Mouse (Mus musculus): ENCODE data around the gene Thsd4. TPM values are rescaled to one million over a fixed set of nuclear protein-coding genes. Genes with fewer than 3 reads are reported as not detected.
A peak's percentile ranks its signal among the peaks of the same experiment; 100 is the strongest.

Gene Thsd4
- polyA plus RNA-seq, 1 experiment, result 9.0 TPM

DNA sequence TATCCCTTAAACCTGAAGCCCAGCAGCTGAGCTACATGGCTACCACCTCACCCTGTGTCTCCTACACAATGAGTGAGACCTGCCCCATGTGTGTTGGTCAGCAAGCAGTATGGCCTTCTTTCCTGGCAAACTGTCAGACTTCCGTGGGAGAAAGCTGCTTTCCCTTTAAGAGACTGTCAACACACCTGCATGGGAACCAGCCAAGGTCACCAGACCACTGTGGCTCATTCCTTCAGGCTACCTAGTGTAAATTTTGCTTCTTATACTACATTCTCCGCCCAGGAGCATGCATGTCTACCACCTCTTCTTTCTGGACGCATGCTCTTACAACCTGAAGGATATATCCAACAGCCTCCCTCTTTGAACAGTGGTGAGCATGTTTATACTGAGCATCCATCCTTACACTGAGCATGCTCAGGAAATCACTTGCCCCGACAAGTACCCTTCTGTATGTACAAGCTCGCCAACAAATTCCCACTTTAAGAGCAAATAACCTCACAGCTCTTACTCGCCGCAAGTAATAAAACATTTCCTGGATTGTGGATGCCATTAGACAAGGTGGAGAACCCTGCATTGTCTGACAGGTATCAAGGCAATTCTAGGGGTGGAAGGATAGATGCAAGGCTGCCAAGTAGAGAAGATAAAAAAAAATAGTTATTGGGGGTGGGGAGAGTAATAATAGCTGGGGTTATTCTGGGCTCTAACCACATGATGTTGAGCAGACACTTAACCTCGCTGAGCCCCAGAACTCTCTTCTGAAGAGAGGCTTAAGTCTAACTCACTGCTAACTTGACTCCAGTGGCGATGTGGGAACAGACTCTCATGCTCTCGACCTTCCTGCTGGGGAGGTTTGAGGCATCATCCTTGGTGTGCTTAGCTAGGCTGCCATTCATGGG is 7.8 kb upstream of the Thsd4 start:
- Histone ChIP-seq H3K27ac (ENCODE audit: insufficient read depth, low read depth, low read length) (no peak overlapping the region), H3K4me1 (ENCODE audit: control insufficient read depth, insufficient read depth, insufficient read length, low read length) (no peaks in the 10 kb centered on the region), H3K27me3 (ENCODE audit: control insufficient read depth, insufficient read depth, low read length) (no peaks in the 10 kb centered on the region), H3K4me3 (ENCODE audit: low read depth, low read length) (no peak overlapping the region), H3K36me3 (ENCODE audit: control insufficient read depth, insufficient read depth, low read length) (no peaks in the 10 kb centered on the region)
- TF ChIP-seq CTCF (IDR thresholded peaks at IDR 0.05; ENCODE audit: extremely low read depth, insufficient read length, insufficient replicate concordance, low read depth, low read length) (no peak), POLR2A (IDR thresholded peaks at IDR 0.05; ENCODE audit: low read depth, low read length) (no peak)
- 34% methylated on average over 10 of the region's 10 CpGs for WGBS

- 76% methylated on average over 3 of the region's 3 CpGs for WGBS
- no peak for TF ChIP-seq POLR2A (IDR thresholded peaks at IDR 0.05; ENCODE audit: low read depth, low read length)
- TF ChIP-seq CTCF (IDR thresholded peaks at IDR 0.05; ENCODE audit: extremely low read depth, insufficient read length, insufficient replicate concordance, low read depth, low read length), result no peak
- no peak overlapping the region for H3K4me3 ChIP-seq (ENCODE audit: low read depth, low read length)
Observed at GRCm38 (mm10) chr9:60528269-60528668, 6.4 kb upstream of the Thsd4 start.

GRCm38 (mm10) chr9:60527836-60528235 is 6.0 kb upstream of the Thsd4 start:
- Histone ChIP-seq H3K27ac (ENCODE audit: insufficient read depth, low read depth, low read length) (no peak overlapping the region), H3K4me3 (ENCODE audit: low read depth, low read length) (no peak overlapping the region), H3K27me3 (ENCODE audit: control insufficient read depth, insufficient read depth, low read length) (no peaks in the 10 kb centered on the region), H3K36me3 (ENCODE audit: control insufficient read depth, insufficient read depth, low read length) (no peaks in the 10 kb centered on the region), H3K4me1 (ENCODE audit: control insufficient read depth, insufficient read depth, insufficient read length, low read length) (no peaks in the 10 kb centered on the region)
- WGBS, result 94% methylated on average over 2 of the region's 2 CpGs
- no peak for TF ChIP-seq POLR2A (IDR thresholded peaks at IDR 0.05; ENCODE audit: low read depth, low read length)
- no peak for TF ChIP-seq CTCF (IDR thresholded peaks at IDR 0.05; ENCODE audit: extremely low read depth, insufficient read length, insufficient replicate concordance, low read depth, low read length)

More at GRCm38 (mm10) chr9:60528269-60528668, 6.4 kb upstream of the Thsd4 start:
- Histone ChIP-seq H3K27ac (ENCODE audit: insufficient read depth, low read depth, low read length) (no peak overlapping the region), H3K4me1 (ENCODE audit: control insufficient read depth, insufficient read depth, insufficient read length, low read length) (no peaks in the 10 kb centered on the region), H3K36me3 (ENCODE audit: control insufficient read depth, insufficient read depth, low read length) (no peaks in the 10 kb centered on the region), H3K27me3 (ENCODE audit: control insufficient read depth, insufficient read depth, low read length) (no peaks in the 10 kb centered on the region)

DNA sequence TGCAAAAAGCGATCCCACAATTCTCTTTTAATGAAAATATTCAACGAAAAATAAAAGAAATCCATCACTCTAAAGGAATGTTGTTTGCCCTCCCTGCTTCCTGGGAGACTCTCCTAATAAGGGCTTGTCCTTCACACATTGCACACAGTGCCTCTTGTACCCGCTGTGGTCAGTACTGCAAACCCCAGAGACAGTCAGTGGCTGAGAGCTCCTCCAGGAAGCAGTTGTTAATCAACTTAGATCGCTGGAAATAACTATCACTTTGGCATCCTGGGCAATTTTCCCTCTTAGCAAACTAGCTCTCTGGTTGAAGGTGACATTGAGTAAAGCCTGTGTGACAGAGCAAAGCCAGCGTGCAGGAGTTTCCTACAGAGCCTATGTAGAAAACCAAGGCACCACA is 5.2 kb upstream of the Thsd4 start:
- TF ChIP-seq POLR2A (IDR thresholded peaks at IDR 0.05; ENCODE audit: low read depth, low read length), result no peak
- TF ChIP-seq CTCF (IDR thresholded peaks at IDR 0.05; ENCODE audit: extremely low read depth, insufficient read length, insufficient replicate concordance, low read depth, low read length), result no peak
- no peaks in the 10 kb centered on the region for H3K4me1 ChIP-seq (ENCODE audit: control insufficient read depth, insufficient read depth, insufficient read length, low read length)
- no peak overlapping the region for H3K4me3 ChIP-seq (ENCODE audit: low read depth, low read length)
- H3K27ac ChIP-seq (ENCODE audit: insufficient read depth, low read depth, low read length), result no peak overlapping the region
- no peaks in the 10 kb centered on the region for H3K27me3 ChIP-seq (ENCODE audit: control insufficient read depth, insufficient read depth, low read length)
- 63% methylated on average over 5 of the region's 5 CpGs for WGBS
- no peaks in the 10 kb centered on the region for H3K36me3 ChIP-seq (ENCODE audit: control insufficient read depth, insufficient read depth, low read length)

DNA sequence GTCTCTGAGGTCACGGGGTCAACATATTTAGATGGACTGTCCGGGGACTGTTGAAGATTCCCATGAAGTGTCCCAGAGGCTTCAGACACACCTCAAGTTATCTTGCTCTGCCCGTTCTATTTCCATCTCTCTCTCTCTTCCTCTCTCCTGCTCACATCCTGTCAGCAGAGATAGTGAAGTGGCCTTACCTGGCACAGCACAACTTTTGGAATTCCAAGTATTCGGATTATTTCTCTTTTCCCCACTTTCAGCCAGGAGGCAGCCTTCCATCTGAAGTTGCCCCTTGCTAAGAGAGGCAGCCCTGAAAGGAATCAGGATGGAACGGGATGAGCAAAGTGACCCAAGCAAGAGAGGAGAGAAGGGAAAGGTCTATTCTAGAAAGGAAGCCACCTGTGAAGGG is 4.3 kb upstream of the Thsd4 start:
- H3K27ac ChIP-seq (ENCODE audit: insufficient read depth, low read depth, low read length), result no peak overlapping the region
- TF ChIP-seq CTCF (IDR thresholded peaks at IDR 0.05; ENCODE audit: extremely low read depth, insufficient read length, insufficient replicate concordance, low read depth, low read length) (no peak), POLR2A (IDR thresholded peaks at IDR 0.05; ENCODE audit: low read depth, low read length) (no peak)
- H3K4me1 ChIP-seq (ENCODE audit: control insufficient read depth, insufficient read depth, insufficient read length, low read length), result no peaks in the 10 kb centered on the region; the same call in 1 of the 2 replicates
- no peak overlapping the region for H3K4me3 ChIP-seq (ENCODE audit: low read depth, low read length)
- no peaks in the 10 kb centered on the region for H3K36me3 ChIP-seq (ENCODE audit: control insufficient read depth, insufficient read depth, low read length)
- 75% methylated on average over 5 of the region's 5 CpGs for WGBS
- peaks cover 5% of the 10 kb centered on the region; the same call in 1 of the 2 replicates for H3K27me3 ChIP-seq (ENCODE audit: control insufficient read depth, insufficient read depth, low read length)

DNA sequence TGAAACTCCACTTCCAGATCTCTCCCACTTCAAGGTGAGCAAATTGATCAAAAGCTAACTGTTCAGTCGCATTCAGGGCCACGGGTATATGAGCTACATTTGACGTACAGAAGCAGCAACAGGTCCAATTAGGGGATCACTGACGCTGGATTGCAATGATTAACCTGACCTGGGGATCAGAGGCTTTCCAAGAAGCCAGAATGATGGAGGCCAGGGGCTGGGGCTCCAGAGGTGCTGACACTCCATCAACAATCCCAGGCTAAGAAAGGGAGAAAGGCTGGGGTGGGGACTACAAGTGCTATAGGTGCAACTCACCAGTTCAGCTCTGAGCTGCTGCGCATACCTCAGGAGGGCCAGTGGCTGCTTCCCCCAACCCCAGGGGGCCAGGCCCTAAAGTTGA is 703 bp downstream of the Thsd4 start:
- 47% methylated on average over 5 of the region's 5 CpGs for WGBS
- no peaks in the 10 kb centered on the region; the same call in 1 of the 2 replicates for H3K4me1 ChIP-seq (ENCODE audit: control insufficient read depth, insufficient read depth, insufficient read length, low read length)
- no peaks in the 10 kb centered on the region for H3K36me3 ChIP-seq (ENCODE audit: control insufficient read depth, insufficient read depth, low read length)
- H3K27me3 ChIP-seq (ENCODE audit: control insufficient read depth, insufficient read depth, low read length), result peaks cover 5% of the 10 kb centered on the region; the same call in 1 of the 2 replicates
- H3K4me3 ChIP-seq (ENCODE audit: low read depth, low read length), result peak overlapping the region; percentile 65
- TF ChIP-seq CTCF (IDR thresholded peaks at IDR 0.05; ENCODE audit: extremely low read depth, insufficient read length, insufficient replicate concordance, low read depth, low read length), result no peak
- no peak overlapping the region for H3K27ac ChIP-seq (ENCODE audit: insufficient read depth, low read depth, low read length)

- no peaks in the 10 kb centered on the region for H3K36me3 ChIP-seq (ENCODE audit: control insufficient read depth, insufficient read depth, low read length)
- TF ChIP-seq POLR2A (IDR thresholded peaks at IDR 0.05; ENCODE audit: low read depth, low read length) (no peak), CTCF (IDR thresholded peaks at IDR 0.05; ENCODE audit: extremely low read depth, insufficient read length, insufficient replicate concordance, low read depth, low read length) (no peak)
- H3K27me3 ChIP-seq (ENCODE audit: control insufficient read depth, insufficient read depth, low read length), result peaks cover 5% of the 10 kb centered on the region; the same call in 1 of the 2 replicates
- H3K4me3 ChIP-seq (ENCODE audit: low read depth, low read length), result no peak overlapping the region
- no peaks in the 10 kb centered on the region; the same call in 1 of the 2 replicates for H3K4me1 ChIP-seq (ENCODE audit: control insufficient read depth, insufficient read depth, insufficient read length, low read length)
- WGBS, result 78% methylated on average over 3 of the region's 3 CpGs
- H3K27ac ChIP-seq (ENCODE audit: insufficient read depth, low read depth, low read length), result no peak overlapping the region
Observed at GRCm38 (mm10) chr9:60519601-60520000, 2.2 kb downstream of the Thsd4 start.

Measured in small intestine, adult 2 months (tissue).